Mouse (Mus musculus): ENCODE data around the gene Slco4a1. TPM values are rescaled to one million over a fixed set of nuclear protein-coding genes. Genes with fewer than 3 reads are reported as not detected.

The Slco4a1 gene
- 3.9 TPM for polyA plus RNA-seq (2017; shearing (Covaris generic))

GRCm38 (mm10) chr2:180455723-180456698 is at the start of gene Slco4a1:
Slco4a1 (plus strand) TSS chr2:180456245.

DNA sequence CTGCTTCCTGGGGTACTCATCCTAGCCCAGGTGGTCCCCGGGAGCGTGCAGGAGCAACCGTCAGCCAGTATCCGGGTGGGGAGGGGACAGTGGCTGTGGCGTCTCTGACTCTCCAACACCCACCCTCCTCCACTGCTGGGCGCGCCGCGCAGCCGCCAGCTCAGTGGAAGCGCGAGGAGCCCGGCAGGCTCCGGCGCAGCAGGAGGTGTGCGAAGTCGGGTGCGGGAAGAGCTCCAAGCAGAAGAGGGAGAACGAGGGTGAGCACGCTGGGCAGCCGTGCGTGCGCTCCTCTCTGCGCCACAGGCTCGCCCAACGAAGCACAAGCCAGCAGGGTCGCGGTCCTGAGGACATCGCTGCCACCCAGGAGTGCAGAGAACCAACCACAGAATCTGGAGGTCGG is 43.7 kb downstream of the Slco4a1 start, which contains the start of gene Ntsr1:
Ntsr1 (plus strand) TSS at position 236 of the 400 bp plus-strand sequence.

Other genes with a start within 250 kb of the Slco4a1 start
- gene Lama5, start 230.4 kb upstream of the Slco4a1 start, polyA plus RNA-seq (2017; shearing (Covaris generic)), result not detected
- 922 TPM for gene Rps21, start 198.9 kb upstream of the Slco4a1 start, polyA plus RNA-seq (2017; shearing (Covaris generic))
- 69.2 TPM for gene Cables2, start 182.7 kb upstream of the Slco4a1 start, polyA plus RNA-seq (2017; shearing (Covaris generic))
- 0.20 TPM for gene Rbbp8nl, start 166.4 kb upstream of the Slco4a1 start, polyA plus RNA-seq (2017; shearing (Covaris generic))
- not detected for gene Gata5, start 121.5 kb upstream of the Slco4a1 start, polyA plus RNA-seq (2017; shearing (Covaris generic))
- not detected for gene Ntsr1, start 43.7 kb downstream of the Slco4a1 start, polyA plus RNA-seq (2017; shearing (Covaris generic))
- 66.6 TPM for gene Mrgbp, start 125.1 kb downstream of the Slco4a1 start, polyA plus RNA-seq (2017; shearing (Covaris generic))
- gene Ogfr, start 133.0 kb downstream of the Slco4a1 start, polyA plus RNA-seq (2017; shearing (Covaris generic)), result 68.7 TPM
- gene Col9a3, start 141.5 kb downstream of the Slco4a1 start, polyA plus RNA-seq (2017; shearing (Covaris generic)), result 0.97 TPM
- 0.49 TPM for gene Tcfl5, start 186.5 kb downstream of the Slco4a1 start, polyA plus RNA-seq (2017; shearing (Covaris generic))